Mouse (Mus musculus) cerebellum, adult 2 months (tissue): ENCODE measurements around the gene Tcf19.

Experiments
- CTCF ChIP-seq: fragments of 200-500 bp; IDR thresholded peaks from 2 replicates; pipeline ENCODE4 v1.5.1; 2011; ENCODE audit warnings: low read depth, mild to moderate bottlenecking, control low read depth, low read length, moderate library complexity, borderline replicate concordance; ENCODE audit not compliant: insufficient read depth
- POLR2A ChIP-seq: fragments of 200-500 bp; IDR thresholded peaks from 2 replicates; pipeline ENCODE4 v1.6.1; 2011; ENCODE audit warnings: low read length, control low read depth, borderline replicate concordance; ENCODE audit not compliant: insufficient read depth

DNA sequence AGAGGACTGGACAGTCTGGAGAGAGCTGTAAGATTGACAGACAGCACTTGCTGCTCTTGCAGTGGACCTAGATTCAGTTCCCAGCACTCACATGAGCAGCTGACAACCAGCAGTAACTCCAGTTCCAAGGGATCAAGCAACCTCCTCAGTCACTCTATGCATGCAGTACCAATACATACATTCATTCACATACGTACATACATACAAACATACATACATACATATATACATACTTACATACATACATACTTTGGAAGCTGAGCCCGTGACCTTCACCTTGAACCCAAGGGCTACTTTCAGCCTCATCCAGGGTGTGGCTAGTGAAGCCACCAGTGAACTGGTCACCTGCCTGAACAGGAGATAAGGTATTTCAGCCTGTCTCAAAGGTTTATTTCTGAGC lies 28.6 kb downstream of the Tcf19 start:
- TF ChIP-seq CTCF (no peak), POLR2A (no peak)
